ENCODE assay signal across 9 mouse cellular contexts in the genomic region with DNA sequence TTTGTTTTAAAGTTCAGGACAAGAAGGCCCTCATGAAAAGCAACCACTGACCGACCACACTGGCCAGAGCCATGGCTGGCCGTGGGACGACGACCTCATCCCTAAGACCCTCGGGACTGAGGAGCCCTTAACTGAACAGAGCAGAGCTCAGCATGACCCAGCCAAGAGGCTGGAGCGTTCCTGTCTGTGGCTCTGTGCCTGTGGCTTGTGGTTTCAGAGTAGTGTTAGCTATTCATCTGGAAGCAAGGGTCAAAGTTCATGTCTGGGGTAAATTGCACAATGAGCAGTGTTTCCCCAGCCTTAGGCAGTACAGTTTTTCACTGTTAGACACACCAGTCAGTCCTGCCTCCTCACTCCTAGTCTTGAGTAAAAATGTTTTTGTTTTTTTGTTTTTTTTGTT. TPM values are rescaled to one million over a fixed set of nuclear protein-coding genes. Genes with fewer than 3 reads are reported as not detected.
DNase-seq lines count a peak whose midpoint lies in the region; ATAC-seq and TF ChIP-seq lines count a peak whose summit lies in the region.
"Had no signal": no experiment of that assay in that cellular context is flagged by ENCODE, and none has a peak within 500 bp of the region (broad histone marks: within the 10 kb centered on the region; RNA-seq: fewer than 3 reads in every experiment).

No protein-coding gene starts in this region.

- no peak for TF ChIP-seq CTCF in liver, embryonic 14.5 days (IDR thresholded peaks at IDR 0.05; ENCODE audit: low read depth)

- H3K36me3 ChIP-seq in liver, embryonic 14.5 days (replicated peaks; ENCODE audit: control insufficient read depth, insufficient read depth, low read depth), result no peaks in the 10 kb centered on the region
- 0 out of 2 replicates have a peak, but pooled peaks cover 2% of the 10 kb centered on the region for H3K36me3 ChIP-seq in stomach, embryonic 15.5 days

- 20% methylated on average over 6 of the region's 6 CpGs for WGBS in liver, embryonic 14.5 days (ENCODE audit: insufficient replicate concordance)
- WGBS in stomach, embryonic 15.5 days, result 35% methylated on average over 6 of the region's 6 CpGs

- peak; percentile 23 to 71 for DNase-seq in adrenal gland, adult (ENCODE audit: inconsistent age in 2 of 2, low spot score in 1 of 2)
- DNase-seq in adrenal gland, postnatal 4 days (ENCODE audit: low spot score in 2 of 2), result no peak
- peak; percentile 94 for DNase-seq in 416B (ENCODE audit: low read depth)
- DNase-seq in liver, embryonic 14.5 days (ENCODE audit: low read depth in 3 of 3, low spot score in 3 of 3), result peak in 2 of 3 experiments; percentile 31 to 39
- DNase-seq in thymus, postnatal 36 days, result no peak
- no peak for DNase-seq in layer of hippocampus, adult 9-10 months (ENCODE audit: low spot score)

- H3K27me3 ChIP-seq in liver, embryonic 14.5 days (ENCODE audit: control insufficient read depth, insufficient read depth, low read length), result no peaks in the 10 kb centered on the region
- no peaks in the 10 kb centered on the region for H3K27me3 ChIP-seq in stomach, embryonic 15.5 days (replicated peaks)
- H3K27me3 ChIP-seq: embryonic facial prominence, embryonic 15.5 days had no signal

- H3K9me3 ChIP-seq in liver, embryonic 14.5 days (ENCODE audit: control insufficient read depth, low read length), result no peaks in the 10 kb centered on the region
- no peaks in the 10 kb centered on the region for H3K9me3 ChIP-seq in stomach, embryonic 15.5 days
- H3K9me3 ChIP-seq: embryonic facial prominence, embryonic 15.5 days had no signal

- H3K9ac ChIP-seq in liver, embryonic 14.5 days (replicated peaks), result no peak overlapping the region
- no peak overlapping the region for H3K9ac ChIP-seq in stomach, embryonic 15.5 days
- H3K9ac ChIP-seq: embryonic facial prominence, embryonic 15.5 days had no signal

- ATAC-seq in granulocyte monocyte progenitor cell, adult 5-6 weeks (replicated peaks; ENCODE audit: poor library complexity, severe bottlenecking), result peak; percentile 93
- peak; percentile 65 for ATAC-seq in liver, embryonic 14.5 days (ENCODE audit: insufficient read depth)
- ATAC-seq in stomach, embryonic 15.5 days (ENCODE audit: insufficient read depth, low FRiP score, low read depth), result peak; percentile 13; the same call in 1 of the 2 replicates

- H3K4me3 ChIP-seq in liver, embryonic 14.5 days (ENCODE audit: insufficient read depth in 1 of 2, low read depth in 2 of 2, low read length in 2 of 2), result no peak overlapping the region
- no peak overlapping the region for H3K4me3 ChIP-seq in stomach, embryonic 15.5 days (replicated peaks)
- H3K4me3 ChIP-seq: embryonic facial prominence, embryonic 15.5 days had no signal

- H3K4me2 ChIP-seq in liver, embryonic 14.5 days (ENCODE audit: low read depth), result no peak overlapping the region
- H3K4me2 ChIP-seq in stomach, embryonic 15.5 days, result no peak overlapping the region
- H3K4me2 ChIP-seq: embryonic facial prominence, embryonic 15.5 days had no signal

- TF ChIP-seq EP300 in liver, embryonic 14.5 days (IDR thresholded peaks at IDR 0.05; ENCODE audit: low read depth), result no peak

- peaks cover 8 to 18% of the 10 kb centered on the region in 2 experiments for H3K4me1 ChIP-seq in liver, embryonic 14.5 days (replicated peaks; ENCODE audit: control insufficient read depth in 2 of 2, insufficient read depth in 2 of 2, low read length in 1 of 2)
- peaks cover 17% of the 10 kb centered on the region for H3K4me1 ChIP-seq in stomach, embryonic 15.5 days

- peak overlapping the region; percentile 34; the same call in 1 of the 2 replicates for H3K27ac ChIP-seq in liver, embryonic 14.5 days
- no peak overlapping the region for H3K27ac ChIP-seq in stomach, embryonic 15.5 days
- H3K27ac ChIP-seq: embryonic facial prominence, embryonic 15.5 days had no signal

RNA-seq across cellular contexts. Expression of a gene that starts 11.3 kb away (rescaled TPM):
- 10 to 100 TPM; 67.6 to 77.3 TPM for total RNA-seq in adrenal gland, postnatal 4 days (2021)
- total RNA-seq in granulocyte monocyte progenitor cell, adult 5-6 weeks (2014; fragmentation: Nextera tagmentation), result 1.4 and 4.9 TPM in 2 replicates
- 0.78 and 2.7 TPM in 2 replicates for total RNA-seq in granulocyte monocyte progenitor cell, adult 5-6 weeks (2017)
- 2.7 and 5.7 TPM in 2 replicates for polyA plus RNA-seq in liver, embryonic 14.5 days (2012; rRNA removed)
- polyA plus RNA-seq in liver, embryonic 14.5 days (2014; fragmentation: Nextera tagmentation; extraction: Ambion mirVana), result 1.8 and 4.1 TPM in 2 replicates
- polyA plus RNA-seq in stomach, embryonic 15.5 days (2015; fragmentation: Nextera tagmentation; extraction: Ambion mirVana), result 37.2 and 39.2 TPM in 2 replicates

RNA-seq across cellular contexts. Expression of a gene that starts 52.3 kb away (rescaled TPM):
- total RNA-seq in adrenal gland, postnatal 4 days (2021), result 100 to 1,000 TPM; 263 to 269 TPM
- 239 and 246 TPM in 2 replicates for total RNA-seq in granulocyte monocyte progenitor cell, adult 5-6 weeks (2014; fragmentation: Nextera tagmentation)
- 89.1 and 102 TPM in 2 replicates for total RNA-seq in granulocyte monocyte progenitor cell, adult 5-6 weeks (2017)
- 64.8 and 76.7 TPM in 2 replicates for polyA plus RNA-seq in liver, embryonic 14.5 days (2012; rRNA removed)
- polyA plus RNA-seq in liver, embryonic 14.5 days (2014; fragmentation: Nextera tagmentation; extraction: Ambion mirVana), result 110 and 119 TPM in 2 replicates
- polyA plus RNA-seq in stomach, embryonic 15.5 days (2015; fragmentation: Nextera tagmentation; extraction: Ambion mirVana), result 212 and 228 TPM in 2 replicates

Comparison
In these comparisons a context has a peak if more than half of its experiments do, and no peak if none do; other contexts are left out.
1. DNase-seq: peak in adrenal gland, adult (2 of 2), 416B (single experiment) and liver, embryonic 14.5 days (2 of 3); none in adrenal gland, postnatal 4 days (0 of 2), thymus, postnatal 36 days (0 of 2) and layer of hippocampus, adult 9-10 months (single experiment).
2. ATAC-seq: peak in every context shown above with its lines; median percentile 93 in granulocyte monocyte progenitor cell, adult 5-6 weeks; 65 in liver, embryonic 14.5 days; 13 in stomach, embryonic 15.5 days.
3. RNA of a gene that starts 11.3 kb away (total RNA-seq): 67.6 to 77.3 TPM in adrenal gland, postnatal 4 days; 0.78 to 4.9 TPM in granulocyte monocyte progenitor cell, adult 5-6 weeks; every median in the first group is over 10 times any median in the second.